Mouse (Mus musculus): ENCODE data around the gene Necap1. TPM values are rescaled to one million over a fixed set of nuclear protein-coding genes. Genes with fewer than 3 reads are reported as not detected.

Gene Necap1
- polyA plus RNA-seq, 1 experiment from 2014 or later = 60.4 TPM

- Histone ChIP-seq H3K4me3 (ENCODE audit: low read depth, low read length) (no peak overlapping the region), H3K4me1 (ENCODE audit: control insufficient read depth, insufficient read depth, low read length) (no peaks in the 10 kb centered on the region), H3K27me3 (replicated peaks; ENCODE audit: control insufficient read depth, insufficient read depth, low read length) (no peaks in the 10 kb centered on the region), H3K4me2 (ENCODE audit: low read depth, low read length) (no peak overlapping the region), H3K27ac (replicated peaks; ENCODE audit: low read depth, low read length) (no peak overlapping the region), H3K9ac (ENCODE audit: low read depth, low read length) (no peak overlapping the region), H3K36me3 (ENCODE audit: control insufficient read depth, insufficient read depth, low read length) (peaks cover 65% of the 10 kb centered on the region), H3K9me3 (ENCODE audit: control insufficient read depth, low read length) (no peaks in the 10 kb centered on the region)
- ATAC-seq (ENCODE audit: low read depth) (no peak), DNase-seq (ENCODE audit: low spot score) (no peak)
- WGBS = 78% methylated on average over 6 of the region's 6 CpGs
Observed at GRCm38 (mm10) chr6:122843759-122844158, 30.5 kb upstream of the Necap1 start.

GRCm38 (mm10) chr6:122852696-122853095 lies 21.6 kb upstream of the Necap1 start:
- Histone ChIP-seq H3K4me2 (ENCODE audit: low read depth, low read length) (no peak overlapping the region), H3K27ac (replicated peaks; ENCODE audit: low read depth, low read length) (no peak overlapping the region), H3K36me3 (ENCODE audit: control insufficient read depth, insufficient read depth, low read length) (no peaks in the 10 kb centered on the region), H3K9me3 (ENCODE audit: control insufficient read depth, low read length) (no peaks in the 10 kb centered on the region), H3K4me1 (ENCODE audit: control insufficient read depth, insufficient read depth, low read length) (no peaks in the 10 kb centered on the region), H3K9ac (ENCODE audit: low read depth, low read length) (no peak overlapping the region), H3K27me3 (replicated peaks; ENCODE audit: control insufficient read depth, insufficient read depth, low read length) (no peaks in the 10 kb centered on the region), H3K4me3 (ENCODE audit: low read depth, low read length) (no peak overlapping the region)
- ATAC-seq (ENCODE audit: low read depth) (no peak), DNase-seq (ENCODE audit: low spot score) (no peak)
- WGBS = 67% methylated on average over 2 of the region's 2 CpGs

- H3K4me2 ChIP-seq (ENCODE audit: low read depth, low read length) = no peak overlapping the region
- H3K27ac ChIP-seq (replicated peaks; ENCODE audit: low read depth, low read length) = no peak overlapping the region
- H3K36me3 ChIP-seq (ENCODE audit: control insufficient read depth, insufficient read depth, low read length) = no peaks in the 10 kb centered on the region
- H3K4me3 ChIP-seq (ENCODE audit: low read depth, low read length) = no peak overlapping the region
- no peaks in the 10 kb centered on the region for H3K4me1 ChIP-seq (ENCODE audit: control insufficient read depth, insufficient read depth, low read length)
- H3K9ac ChIP-seq (ENCODE audit: low read depth, low read length) = no peak overlapping the region
- ATAC-seq (ENCODE audit: low read depth) (no peak), DNase-seq (ENCODE audit: low spot score) (no peak)
- 79% methylated on average over 12 of the region's 12 CpGs for WGBS
- H3K9me3 ChIP-seq (ENCODE audit: control insufficient read depth, low read length) = no peaks in the 10 kb centered on the region
- H3K27me3 ChIP-seq (replicated peaks; ENCODE audit: control insufficient read depth, insufficient read depth, low read length) = no peaks in the 10 kb centered on the region
Observed at GRCm38 (mm10) chr6:122854552-122854951, 19.7 kb upstream of the Necap1 start.

GRCm38 (mm10) chr6:122855955-122856354 lies 18.3 kb upstream of the Necap1 start, which contains the start of gene C3ar1:
Gene C3ar1 (minus strand): TSS chr6:122856161.
- no peaks in the 10 kb centered on the region for H3K27me3 ChIP-seq (replicated peaks; ENCODE audit: control insufficient read depth, insufficient read depth, low read length)
- no peak within 1 kb of the TSS for H3K27ac ChIP-seq (replicated peaks; ENCODE audit: low read depth, low read length)
- WGBS = 76% methylated on average over 7 of the region's 7 CpGs
- no peak within 1 kb of the TSS for H3K4me2 ChIP-seq (ENCODE audit: low read depth, low read length)
- H3K36me3 ChIP-seq (ENCODE audit: control insufficient read depth, insufficient read depth, low read length) = no peaks in the 10 kb centered on the region
- H3K4me1 ChIP-seq (ENCODE audit: control insufficient read depth, insufficient read depth, low read length) = no peaks in the 10 kb centered on the region
- H3K9me3 ChIP-seq (ENCODE audit: control insufficient read depth, low read length) = no peaks in the 10 kb centered on the region
- no peak for ATAC-seq (ENCODE audit: low read depth)
- no peak within 1 kb of the TSS for H3K9ac ChIP-seq (ENCODE audit: low read depth, low read length)
- H3K4me3 ChIP-seq (ENCODE audit: low read depth, low read length) = no peak within 1 kb of the TSS
- DNase-seq (ENCODE audit: low spot score) = no peak

DNA sequence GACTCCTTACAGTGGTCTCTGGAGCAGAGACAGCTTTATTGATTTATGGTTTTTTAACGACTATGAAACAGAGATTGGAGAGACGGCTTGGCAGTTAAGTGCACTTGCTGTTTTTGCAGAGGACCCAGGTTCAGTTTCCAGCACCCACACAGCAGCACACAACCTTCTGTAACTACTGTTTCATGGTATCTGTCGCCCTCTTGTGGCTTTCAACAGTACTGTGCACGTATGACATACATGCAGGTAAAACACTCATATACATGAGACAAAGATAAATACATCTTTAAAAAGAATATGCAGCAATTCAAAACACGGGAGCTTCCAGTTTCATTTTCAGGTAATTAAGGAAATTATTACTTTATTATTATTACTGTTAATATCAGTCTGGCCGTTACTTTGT lies 11.8 kb upstream of the Necap1 start:
- 80% methylated on average over 6 of the region's 6 CpGs for WGBS
- H3K27ac ChIP-seq (replicated peaks; ENCODE audit: low read depth, low read length) = no peak overlapping the region
- H3K4me3 ChIP-seq (ENCODE audit: low read depth, low read length) = no peak overlapping the region
- ATAC-seq (ENCODE audit: low read depth) (no peak), DNase-seq (ENCODE audit: low spot score) (no peak)
- H3K9ac ChIP-seq (ENCODE audit: low read depth, low read length) = no peak overlapping the region
- no peaks in the 10 kb centered on the region for H3K36me3 ChIP-seq (ENCODE audit: control insufficient read depth, insufficient read depth, low read length)
- no peak overlapping the region for H3K4me2 ChIP-seq (ENCODE audit: low read depth, low read length)
- H3K27me3 ChIP-seq (replicated peaks; ENCODE audit: control insufficient read depth, insufficient read depth, low read length) = no peaks in the 10 kb centered on the region
- peaks cover 11% of the 10 kb centered on the region; the same call in 1 of the 2 replicates for H3K9me3 ChIP-seq (ENCODE audit: control insufficient read depth, low read length)
- H3K4me1 ChIP-seq (ENCODE audit: control insufficient read depth, insufficient read depth, low read length) = no peaks in the 10 kb centered on the region

DNA sequence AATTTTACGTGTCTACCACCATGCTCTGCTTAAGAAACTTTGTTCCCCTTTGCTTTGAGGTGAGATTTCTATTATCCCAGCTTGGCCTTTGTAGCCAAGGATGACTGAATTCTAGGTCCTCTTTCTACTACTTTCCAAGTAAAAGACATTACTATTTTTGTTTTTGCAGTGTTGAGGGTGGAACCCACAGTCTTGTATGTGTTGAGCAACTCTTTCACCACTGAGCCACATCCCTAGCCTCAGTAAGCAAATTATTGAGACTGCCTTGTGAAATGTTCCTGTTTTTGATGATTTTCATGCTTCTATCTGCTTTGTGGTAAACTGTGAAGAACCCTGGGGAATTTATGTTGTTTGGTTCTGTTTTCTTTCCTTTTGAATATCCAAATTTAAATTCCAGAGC lies 11.4 kb upstream of the Necap1 start:
- no peaks in the 10 kb centered on the region for H3K4me1 ChIP-seq (ENCODE audit: control insufficient read depth, insufficient read depth, low read length)
- peaks cover 11% of the 10 kb centered on the region; the same call in 1 of the 2 replicates for H3K9me3 ChIP-seq (ENCODE audit: control insufficient read depth, low read length)
- H3K36me3 ChIP-seq (ENCODE audit: control insufficient read depth, insufficient read depth, low read length) = no peaks in the 10 kb centered on the region
- no peak overlapping the region for H3K27ac ChIP-seq (replicated peaks; ENCODE audit: low read depth, low read length)
- DNase-seq (ENCODE audit: low spot score) = no peak
- H3K9ac ChIP-seq (ENCODE audit: low read depth, low read length) = no peak overlapping the region
- ATAC-seq (ENCODE audit: low read depth) = no peak
- H3K27me3 ChIP-seq (replicated peaks; ENCODE audit: control insufficient read depth, insufficient read depth, low read length) = no peaks in the 10 kb centered on the region
- WGBS = 83% methylated on average over 1 of the region's 1 CpGs
- H3K4me3 ChIP-seq (ENCODE audit: low read depth, low read length) = no peak overlapping the region
- no peak overlapping the region for H3K4me2 ChIP-seq (ENCODE audit: low read depth, low read length)

DNA sequence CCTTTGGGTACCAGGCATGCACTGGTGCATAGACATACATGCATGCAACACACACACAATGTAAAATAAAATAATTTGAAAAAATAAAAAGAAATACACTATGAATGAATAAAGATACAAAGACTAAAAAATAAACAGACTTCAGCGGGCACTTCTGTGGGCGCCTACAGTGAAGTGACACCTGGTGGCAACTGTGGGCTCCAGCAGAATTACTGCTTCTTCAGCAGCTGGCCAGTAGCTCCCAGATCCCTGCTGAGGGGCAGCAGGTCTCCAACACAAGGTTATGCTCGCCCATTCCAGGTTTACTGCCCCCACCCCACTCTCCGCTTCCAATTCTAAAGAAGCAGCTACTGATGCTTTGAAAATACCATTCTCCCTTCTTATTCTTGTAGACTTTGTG lies 6.4 kb upstream of the Necap1 start:
- Histone ChIP-seq H3K27me3 (replicated peaks; ENCODE audit: control insufficient read depth, insufficient read depth, low read length) (no peaks in the 10 kb centered on the region), H3K4me1 (ENCODE audit: control insufficient read depth, insufficient read depth, low read length) (no peaks in the 10 kb centered on the region), H3K9ac (ENCODE audit: low read depth, low read length) (no peak overlapping the region), H3K4me2 (ENCODE audit: low read depth, low read length) (no peak overlapping the region), H3K27ac (replicated peaks; ENCODE audit: low read depth, low read length) (no peak overlapping the region), H3K36me3 (ENCODE audit: control insufficient read depth, insufficient read depth, low read length) (no peaks in the 10 kb centered on the region), H3K4me3 (ENCODE audit: low read depth, low read length) (no peak overlapping the region), H3K9me3 (ENCODE audit: control insufficient read depth, low read length) (no peaks in the 10 kb centered on the region)
- 66% methylated on average over 4 of the region's 4 CpGs for WGBS
- ATAC-seq (ENCODE audit: low read depth) (no peak), DNase-seq (ENCODE audit: low spot score) (no peak)

GRCm38 (mm10) chr6:122869846-122870245 lies 4.4 kb upstream of the Necap1 start:
- no peak for ATAC-seq (ENCODE audit: low read depth)
- no peaks in the 10 kb centered on the region for H3K27me3 ChIP-seq (replicated peaks; ENCODE audit: control insufficient read depth, insufficient read depth, low read length)
- no peak overlapping the region for H3K4me2 ChIP-seq (ENCODE audit: low read depth, low read length)
- no peak overlapping the region for H3K27ac ChIP-seq (replicated peaks; ENCODE audit: low read depth, low read length)
- DNase-seq (ENCODE audit: low spot score) = peak; percentile 28
- H3K36me3 ChIP-seq (ENCODE audit: control insufficient read depth, insufficient read depth, low read length) = no peaks in the 10 kb centered on the region
- no peaks in the 10 kb centered on the region for H3K4me1 ChIP-seq (ENCODE audit: control insufficient read depth, insufficient read depth, low read length)
- no peak overlapping the region for H3K9ac ChIP-seq (ENCODE audit: low read depth, low read length)
- H3K4me3 ChIP-seq (ENCODE audit: low read depth, low read length) = no peak overlapping the region
- 78% methylated on average over 11 of the region's 11 CpGs for WGBS
- no peaks in the 10 kb centered on the region for H3K9me3 ChIP-seq (ENCODE audit: control insufficient read depth, low read length)

DNA sequence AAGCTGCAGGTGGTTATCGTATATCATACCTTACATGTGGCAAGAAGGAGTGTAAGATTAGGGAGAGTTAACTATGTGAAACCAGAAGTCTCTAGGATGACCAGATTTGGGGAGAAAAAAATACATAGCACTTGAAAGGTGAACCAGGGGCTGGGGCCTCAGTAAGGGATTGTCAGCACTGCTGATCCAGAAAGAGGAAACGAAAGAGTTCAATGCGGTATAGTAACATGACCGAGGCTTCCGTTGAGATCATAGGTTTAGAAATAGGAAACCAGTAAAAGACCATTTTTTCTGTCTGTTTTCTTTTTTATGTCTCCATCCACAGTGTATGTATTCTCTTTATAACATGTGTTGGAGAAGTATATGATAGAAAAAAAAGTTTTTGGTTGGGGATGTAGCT lies 1.5 kb upstream of the Necap1 start:
- DNase-seq (ENCODE audit: low spot score) = peak; percentile 11

More for the DNA sequence above, 1.5 kb upstream of the Necap1 start:
- Histone ChIP-seq H3K27me3 (replicated peaks; ENCODE audit: control insufficient read depth, insufficient read depth, low read length) (no peaks in the 10 kb centered on the region), H3K27ac (replicated peaks; ENCODE audit: low read depth, low read length) (no peak overlapping the region), H3K36me3 (ENCODE audit: control insufficient read depth, insufficient read depth, low read length) (0 out of 2 replicates have a peak, but pooled peaks cover 15% of the 10 kb centered on the region), H3K9ac (ENCODE audit: low read depth, low read length) (no peak overlapping the region), H3K4me1 (ENCODE audit: control insufficient read depth, insufficient read depth, low read length) (no peaks in the 10 kb centered on the region; the same call in 1 of the 2 replicates), H3K4me3 (ENCODE audit: low read depth, low read length) (no peak overlapping the region), H3K4me2 (ENCODE audit: low read depth, low read length) (no peak overlapping the region), H3K9me3 (ENCODE audit: control insufficient read depth, low read length) (no peaks in the 10 kb centered on the region)
- 93% methylated on average over 5 of the region's 5 CpGs for WGBS
- no peak for ATAC-seq (ENCODE audit: low read depth)

Measured in embryonic facial prominence, embryonic 14.5 days (tissue).